Mouse (Mus musculus) MEL (cell line): ENCODE measurements around the gene Bad. TPM values are rescaled to one million over a fixed set of nuclear protein-coding genes. Genes with fewer than 3 reads are reported as not detected.

Source experiments
- DNase-seq: peaks from one replicate; pipeline ENCODE4 v3.0.0; 2011; ENCODE audit warnings: low read depth, low spot score
- H3K27ac ChIP-seq: 2 replicates; pipeline ENCODE4 v1.5.1; 2012; ENCODE audit warnings: low read depth, mild to moderate bottlenecking, control low read depth, low read length, moderate library complexity; ENCODE audit not compliant: control insufficient read depth
- H3K27me3 ChIP-seq, 2 experiments: fragments of 150-350 bp in 1 of 2; sonication (generic) in 1 of 2; 2 replicates each; pipeline ENCODE4 v1.6.1; 2012; ENCODE audit warnings: low read length in 2 of 2, mild to moderate bottlenecking in 2 of 2, improper control_type of control experiment in 1 of 2, moderate library complexity in 1 of 2; ENCODE audit not compliant: insufficient read depth in 2 of 2, control insufficient read depth in 1 of 2
- H3K36me3 ChIP-seq, 2 experiments: 2 replicates each; pipeline ENCODE4 v1.6.1; 2012 to 2014; ENCODE audit warnings: low read length in 2 of 2, improper control_type of control experiment in 1 of 2, inconsistent platforms in 1 of 2, mild to moderate bottlenecking in 1 of 2; ENCODE audit not compliant: insufficient read depth in 2 of 2, control insufficient read depth in 1 of 2
- H3K4me1 ChIP-seq, 2 experiments: fragments of 150-350 bp in 1 of 2; sonication (generic) in 1 of 2; 2 replicates each; pipeline ENCODE4 v1.6.1; 2012; ENCODE audit warnings: low read length in 2 of 2, improper control_type of control experiment in 1 of 2, mild to moderate bottlenecking in 1 of 2; ENCODE audit not compliant: insufficient read depth in 2 of 2, control insufficient read depth in 1 of 2
- H3K4me3 ChIP-seq, 2 experiments: fragments of 150-350 bp in 1 of 2; sonication (generic) in 1 of 2; 2 replicates each; pipeline ENCODE4 v1.5.1; 2012; ENCODE audit warnings: low read depth in 2 of 2, low read length in 2 of 2, mild to moderate bottlenecking in 2 of 2, moderate library complexity in 2 of 2, control low read depth in 1 of 2, improper control_type of control experiment in 1 of 2; ENCODE audit not compliant: control insufficient read depth in 1 of 2, insufficient read depth in 1 of 2
- H3K79me2 ChIP-seq: 2 replicates; pipeline ENCODE4 v1.6.1; 2012; ENCODE audit warnings: mild to moderate bottlenecking, low read length, moderate library complexity; ENCODE audit not compliant: control insufficient read depth, poor library complexity, insufficient read depth
- H3K9ac ChIP-seq: 2 replicates; pipeline ENCODE4 v1.6.1; 2012; ENCODE audit warnings: low read depth, mild to moderate bottlenecking, control low read depth, low read length, moderate library complexity; ENCODE audit not compliant: control insufficient read depth, poor library complexity, severe bottlenecking
- H3K9me3 ChIP-seq: fragments of 150-350 bp; sonication (generic); replicated peaks from 2 replicates; pipeline ENCODE4 v1.6.1; 2012; ENCODE audit warnings: mild to moderate bottlenecking, low read length, improper control_type of control experiment, moderate library complexity; ENCODE audit not compliant: insufficient read depth
- BHLHE40 ChIP-seq: IDR thresholded peaks from 2 replicates; pipeline ENCODE4 v1.6.1; 2012; ENCODE audit warnings: low read depth, mild to moderate bottlenecking, inconsistent platforms, low read length, improper control_type of control experiment, borderline replicate concordance
- CHD2 ChIP-seq: IDR thresholded peaks from 2 replicates; pipeline ENCODE4 v1.6.1; 2011; ENCODE audit warnings: low read length, improper control_type of control experiment
- E2F4 ChIP-seq: IDR thresholded peaks from 2 replicates; pipeline ENCODE4 v1.6.1; 2011; ENCODE audit warnings: low read depth, low read length, improper control_type of control experiment, borderline replicate concordance
- EP300 ChIP-seq, 2 experiments: IDR thresholded peaks; 2 replicates each; pipeline ENCODE4 v1.6.1; 2011; ENCODE audit warnings: improper control_type of control experiment in 2 of 2, low read length in 2 of 2, low read depth in 1 of 2, mild to moderate bottlenecking in 1 of 2
- ETS1 ChIP-seq: IDR thresholded peaks from 2 replicates; pipeline ENCODE4 v1.6.1; 2012; ENCODE audit warnings: low read depth, mild to moderate bottlenecking, inconsistent platforms, low read length, improper control_type of control experiment, moderate library complexity
- GATA1 ChIP-seq: IDR thresholded peaks from 2 replicates; pipeline ENCODE4 v1.6.1; 2011; ENCODE audit warnings: low read depth, low read length, improper control_type of control experiment
- HCFC1 ChIP-seq: IDR thresholded peaks from 2 replicates; pipeline ENCODE4 v1.6.1; 2012; ENCODE audit warnings: low read depth, mild to moderate bottlenecking, inconsistent platforms, low read length, improper control_type of control experiment, moderate library complexity
- JUND ChIP-seq: IDR thresholded peaks from 2 replicates; pipeline ENCODE4 v1.6.1; 2011; ENCODE audit warnings: low read depth, mild to moderate bottlenecking, improper control_type of control experiment, low read length
- KAT2A ChIP-seq: conservative IDR thresholded peaks from 2 replicates; pipeline ENCODE4 v1.6.1; 2012; ENCODE audit warnings: low read depth, low read length, improper control_type of control experiment, inconsistent platforms
- MAFK ChIP-seq: IDR thresholded peaks from 2 replicates; pipeline ENCODE4 v1.6.1; 2011; ENCODE audit warnings: low read depth, mild to moderate bottlenecking, low read length, improper control_type of control experiment, borderline replicate concordance
- MAX ChIP-seq: IDR thresholded peaks from 2 replicates; pipeline ENCODE4 v1.6.1; 2011; ENCODE audit warnings: low read length, improper control_type of control experiment
- MAZ ChIP-seq: IDR thresholded peaks from 2 replicates; pipeline ENCODE4 v1.6.1; 2012; ENCODE audit warnings: low read depth, mild to moderate bottlenecking, inconsistent platforms, low read length, improper control_type of control experiment
- MEF2A ChIP-seq: IDR thresholded peaks from 2 replicates; pipeline ENCODE4 v1.6.1; 2014; ENCODE audit warnings: low read depth, mild to moderate bottlenecking, inconsistent platforms, low read length, improper control_type of control experiment; ENCODE audit not compliant: poor library complexity, insufficient replicate concordance, severe bottlenecking; ENCODE audit errors: extremely low read depth
- MXI1 ChIP-seq: IDR thresholded peaks from 2 replicates; pipeline ENCODE4 v1.6.1; 2011; ENCODE audit warnings: mild to moderate bottlenecking, low read depth, low read length, improper control_type of control experiment
- MYB ChIP-seq: IDR thresholded peaks from 2 replicates; pipeline ENCODE4 v1.6.1; 2011; ENCODE audit warnings: mild to moderate bottlenecking, low read depth, low read length, improper control_type of control experiment
- NRF1 ChIP-seq: IDR thresholded peaks from 2 replicates; pipeline ENCODE4 v1.6.1; 2014; ENCODE audit warnings: low read depth, mild to moderate bottlenecking, inconsistent platforms, low read length, improper control_type of control experiment, moderate library complexity; ENCODE audit not compliant: poor library complexity, insufficient read depth, severe bottlenecking
- POLR2AphosphoS5 ChIP-seq: IDR thresholded peaks from 2 replicates; pipeline ENCODE4 v1.6.1; 2012; ENCODE audit warnings: low read depth, borderline replicate concordance, mild to moderate bottlenecking, inconsistent platforms, low read length, moderate library complexity, mixed read lengths
- RCOR1 ChIP-seq: IDR thresholded peaks from 2 replicates; pipeline ENCODE4 v1.6.1; 2012; ENCODE audit warnings: low read depth, mild to moderate bottlenecking, inconsistent platforms, low read length, improper control_type of control experiment
- SIN3A ChIP-seq: IDR thresholded peaks from 2 replicates; pipeline ENCODE4 v1.6.1; 2012; ENCODE audit warnings: low read length, improper control_type of control experiment, inconsistent platforms
- TBP ChIP-seq: IDR thresholded peaks from 2 replicates; pipeline ENCODE4 v1.8.0; 2011; ENCODE audit warnings: low read depth, low read length, improper control_type of control experiment
- TCF12 ChIP-seq: IDR thresholded peaks from 2 replicates; pipeline ENCODE4 v1.6.1; 2014; ENCODE audit warnings: low read depth, mild to moderate bottlenecking, inconsistent platforms, low read length, improper control_type of control experiment, moderate library complexity
- ZNF384 ChIP-seq: IDR thresholded peaks from 2 replicates; pipeline ENCODE4 v1.6.1; 2012; ENCODE audit warnings: low read depth, mild to moderate bottlenecking, inconsistent platforms, low read length, improper control_type of control experiment
- polyA plus RNA-seq, 2 experiments: library from polyadenylated mRNA; stranded (reverse) in 1 of 2; unstranded in 1 of 2; fragments of >175 nt in 1 of 2; fragments of >200 nt in 1 of 2; gene quantifications; 2 replicates each; pipeline versions ENCODE4 v1.2.1 to v1.2.4; 2012; ENCODE audit warnings: low replicate concordance in 2 of 2, low read depth in 1 of 2; ENCODE audit not compliant: insufficient read length in 2 of 2, insufficient read depth in 1 of 2, missing spikeins in 1 of 2
- total RNA-seq: library from RNA; depleted of rRNA; stranded (reverse); fragments of 300-350 nt; gene quantifications from 2 replicates; pipeline ENCODE4 v1.2.3, GENCODE M21; 2012

Bad gene
- total and polyA plus RNA-seq, 3 experiments, result 51.7 to 69.7 TPM; not detected in 1

GRCm38 (mm10) chr19:6913991-6914390 is 27.7 kb upstream of the Bad start:
- Histone ChIP-seq H3K27ac (no peak overlapping the region), H3K27me3 (no peaks in the 10 kb centered on the region), H3K4me3 (no peak overlapping the region), H3K4me1 (no peaks in the 10 kb centered on the region; a peak in 1 of 4 replicates), H3K36me3 (peaks cover 3 to 5% of the 10 kb centered on the region in 2 experiments; a peak in 2 of 4 replicates), H3K79me2 (peaks cover 15% of the 10 kb centered on the region), H3K9me3 (no peaks in the 10 kb centered on the region), H3K9ac (no peak overlapping the region)
- TF ChIP-seq MYB (no peak), CHD2 (no peak), EP300 (IDR thresholded peaks at IDR 0.05; ENCODE audit: low read depth in 1 of 2, low read length in 2 of 2) (no peak), ZNF384 (no peak), HCFC1 (no peak), RCOR1 (no peak), MAX (no peak), MAFK (no peak), KAT2A (no peak), MAZ (no peak), E2F4 (no peak), ETS1 (no peak), TBP (no peak), TCF12 (no peak), MXI1 (no peak), SIN3A (no peak), GATA1 (no peak), NRF1 (no peak), POLR2AphosphoS5 (no peak)
- no peak for DNase-seq

GRCm38 (mm10) chr19:6914540-6914939 is 27.1 kb upstream of the Bad start:
- H3K27ac ChIP-seq, result no peak overlapping the region
- H3K9ac ChIP-seq, result no peak overlapping the region
- H3K79me2 ChIP-seq, result peaks cover 11% of the 10 kb centered on the region
- DNase-seq, result no peak
- peaks cover 3 to 5% of the 10 kb centered on the region in 2 experiments; a peak in 2 of 4 replicates for H3K36me3 ChIP-seq
- no peaks in the 10 kb centered on the region; a peak in 1 of 4 replicates for H3K4me1 ChIP-seq
- TF ChIP-seq MEF2A (no peak), E2F4 (no peak), JUND (no peak), MAZ (no peak), TCF12 (no peak), EP300 (IDR thresholded peaks at IDR 0.05; ENCODE audit: low read depth in 1 of 2, low read length in 2 of 2) (no peak), BHLHE40 (no peak), MAFK (no peak)
- H3K27me3 ChIP-seq, result no peaks in the 10 kb centered on the region
- H3K4me3 ChIP-seq, result no peak overlapping the region
- H3K9me3 ChIP-seq, result no peaks in the 10 kb centered on the region
